Mouse (Mus musculus): Measurements from ENCODE around the gene Cct6b. TPM values are rescaled to one million over a fixed set of nuclear protein-coding genes. Genes with fewer than 3 reads are reported as not detected.
A peak's percentile ranks its signal among the peaks of the same experiment; 100 is the strongest.
"Not testable (repeated sequence)": the region's sequence is repeated elsewhere in the genome, so short reads cannot be mapped to it uniquely, and the experiment has no call there.

The Cct6b gene
- total RNA-seq, 4 experiments from 2014 or later = 0.22 to 0.34 (median 0.32) TPM; not detected in 1

DNA sequence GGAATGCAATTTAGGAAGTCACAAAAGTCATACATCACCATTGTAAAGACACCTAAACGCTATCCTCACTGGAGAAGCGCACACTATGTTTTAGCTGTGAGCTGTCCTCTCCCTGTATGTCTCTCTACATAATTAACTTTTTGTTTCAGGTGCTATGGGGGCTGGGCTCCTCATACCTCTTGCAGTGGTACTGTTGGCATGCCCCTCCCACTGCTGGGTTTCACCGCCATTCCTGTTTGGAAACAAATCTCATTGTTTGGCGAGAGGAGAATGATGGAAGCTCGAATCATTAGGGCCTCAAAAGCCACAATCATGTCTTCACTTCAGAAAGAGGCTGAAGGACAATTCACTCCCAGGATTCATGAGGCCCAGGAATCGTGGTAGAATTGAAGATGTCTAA lies 59.0 kb downstream of the Cct6b start:
- DNase-seq (ENCODE audit: low spot score in 2 of 2) = no peak

DNA sequence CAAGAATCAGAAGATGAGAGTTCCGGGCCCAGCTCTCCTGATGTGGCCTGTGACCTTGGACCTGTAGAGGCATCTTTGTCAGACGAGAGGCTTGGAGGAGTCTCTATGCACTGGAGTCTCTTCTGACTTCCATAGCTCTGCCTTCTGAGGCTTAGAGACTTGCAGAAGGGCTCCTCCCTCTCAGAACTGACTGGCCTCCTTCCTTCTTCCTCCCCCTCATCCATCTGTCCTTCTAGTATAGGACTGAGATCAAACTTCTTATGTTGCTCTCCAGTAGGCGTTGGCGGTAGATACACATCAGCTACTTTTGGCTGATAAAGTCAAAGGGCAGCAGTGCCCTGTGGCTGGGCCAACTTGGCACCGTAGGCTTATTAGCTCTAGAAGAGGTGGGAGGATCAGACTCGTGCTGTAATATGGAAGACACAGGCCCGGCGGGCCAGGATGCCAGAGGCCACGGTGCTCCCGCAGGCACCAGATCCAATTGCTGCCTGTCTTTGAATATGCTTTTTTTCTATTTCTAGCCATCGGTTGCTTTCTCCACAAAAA lies 64.2 kb downstream of the Cct6b start:
- DNase-seq (ENCODE audit: low spot score in 2 of 2) = no peak

DNA sequence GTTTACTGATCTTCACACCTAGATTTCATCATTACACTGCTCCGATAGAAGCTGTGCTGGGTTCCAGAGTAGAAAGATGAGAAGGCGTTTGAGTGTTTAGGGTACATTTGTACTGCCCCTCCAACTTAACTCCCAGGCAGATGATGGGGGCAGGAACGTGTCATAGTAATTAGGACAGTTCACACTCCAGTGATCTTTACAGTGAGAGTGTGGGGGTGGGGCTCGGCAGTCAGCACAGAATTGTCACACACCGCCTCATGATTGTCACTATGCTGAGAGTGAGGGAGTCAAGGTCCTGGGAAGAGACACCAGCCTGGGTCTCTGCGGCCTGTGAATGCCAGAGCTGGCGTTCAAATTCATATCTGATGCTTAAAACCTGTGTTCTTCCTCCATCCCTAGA lies 68.2 kb downstream of the Cct6b start:
- DNase-seq (ENCODE audit: low spot score in 2 of 2) = no peak

DNA sequence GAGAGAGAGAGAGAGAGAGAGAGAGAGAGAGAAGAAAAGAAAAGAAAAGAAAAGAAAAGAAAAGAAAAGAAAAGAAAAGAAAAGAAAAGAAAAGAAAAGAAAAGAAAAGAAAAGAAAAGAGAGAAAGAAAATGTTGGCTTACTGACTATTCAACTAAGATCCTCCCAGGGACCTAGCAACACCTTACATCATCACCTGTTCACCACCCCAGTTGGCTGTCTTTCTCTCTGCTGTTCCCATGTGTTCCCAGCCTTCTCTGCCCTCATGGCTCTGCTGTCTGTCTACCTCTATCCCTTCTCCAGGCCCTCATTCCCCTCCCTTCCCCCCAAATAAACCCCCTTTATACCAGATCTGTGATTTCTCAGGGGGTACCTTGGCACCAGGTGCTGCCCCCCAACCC lies 69.2 kb downstream of the Cct6b start:
- DNase-seq (ENCODE audit: low spot score in 2 of 2) = not testable (repeated sequence)

DNA sequence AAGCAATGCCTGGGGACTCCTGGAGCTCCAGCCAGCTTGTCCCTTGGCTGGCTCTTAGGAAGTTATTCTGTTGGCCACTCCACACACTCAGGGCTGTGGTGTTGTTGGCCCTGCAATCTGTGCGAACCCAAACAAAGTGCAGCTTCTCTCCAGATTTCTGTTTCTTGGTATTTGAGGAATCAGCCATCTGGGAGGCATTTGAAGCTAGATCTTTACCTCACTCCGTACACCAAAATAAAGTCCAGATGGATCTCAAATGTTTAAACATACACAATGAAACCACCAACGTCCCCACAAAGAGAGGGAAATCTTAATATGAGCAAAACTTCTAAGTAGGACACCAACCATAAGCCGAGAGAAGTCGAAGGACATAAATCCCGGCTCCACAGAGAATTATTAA lies 71.5 kb downstream of the Cct6b start:
- DNase-seq (ENCODE audit: low spot score in 2 of 2) = no peak

GRCm38 (mm10) chr11:82690476-82690875 lies 73.6 kb downstream of the Cct6b start:
- no peak for DNase-seq (ENCODE audit: low spot score in 2 of 2)

DNA sequence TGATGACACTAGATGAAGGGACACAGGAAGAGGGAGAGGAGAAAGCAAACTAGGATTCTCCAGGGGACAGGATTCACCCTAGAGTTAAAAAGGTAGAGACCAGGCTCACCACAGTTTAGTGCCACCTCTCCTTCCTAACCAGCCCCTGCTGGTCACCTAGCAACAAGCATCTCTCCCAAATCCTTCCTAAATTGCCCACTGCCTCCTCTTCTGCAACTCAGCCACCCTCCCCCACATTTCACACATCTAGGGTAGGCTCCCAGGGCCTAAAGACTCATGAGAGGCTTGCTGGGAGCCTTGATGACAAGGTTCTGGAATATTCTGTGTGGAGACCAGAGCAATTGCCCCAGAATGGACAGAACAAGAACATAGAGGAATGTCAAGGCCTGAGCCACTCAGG lies 76.5 kb downstream of the Cct6b start:
- no peak for DNase-seq (ENCODE audit: low spot score in 2 of 2)

DNA sequence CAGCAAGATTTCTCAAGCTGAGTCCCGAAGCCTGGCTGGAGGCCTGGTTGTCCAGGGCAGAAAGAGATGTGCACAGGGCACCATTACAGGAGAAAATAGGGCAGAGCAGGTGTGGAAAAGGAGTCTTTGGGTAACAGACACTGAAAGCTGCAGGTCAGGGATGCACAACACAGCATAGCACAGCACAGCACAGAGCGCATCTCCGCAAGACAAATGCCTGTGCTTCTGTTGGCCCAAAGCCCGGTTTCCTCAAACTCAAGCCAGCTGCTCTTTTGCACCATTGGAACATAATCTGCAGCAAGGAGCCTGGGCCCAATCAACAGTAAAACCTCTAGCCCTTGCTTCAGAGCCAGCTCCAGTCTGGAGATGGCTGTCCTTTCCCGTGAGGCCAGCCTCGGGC lies 79.4 kb downstream of the Cct6b start:
- peak; percentile 22 to 38 for DNase-seq (ENCODE audit: low spot score in 2 of 2)

GRCm38 (mm10) chr11:82683765-82684505 lies 80.2 kb downstream of the Cct6b start:
- DNase-seq (ENCODE audit: low spot score in 2 of 2) = peak in 1 of 2 experiments; percentile 9

- no peak for DNase-seq (ENCODE audit: low spot score in 2 of 2)
These were observed 85.6 kb downstream of the Cct6b start for GRCm38 (mm10) chr11:82678561-82678960.

Other genes with a start within 250 kb of the Cct6b start
- gene Zfp830, start within 50 bp of the Cct6b start, total RNA-seq (2022) = 10 to 100 TPM; 12.0 to 14.7 (median 13.7) TPM
- 10 to 100 TPM; 19.6 to 25.6 (median 21.3) TPM for gene Lig3, start 16.8 kb upstream of the Cct6b start, total RNA-seq (2022)
- gene Rffl, start 106.9 kb upstream of the Cct6b start, total RNA-seq (2022) = 1 to 10 TPM; 7.5 to 9.7 (median 8.8) TPM
- 1 to 10 TPM; 3.1 to 4.1 (median 3.6) TPM for gene Rad51d, start 126.3 kb upstream of the Cct6b start, total RNA-seq (2022)
- gene Fndc8, start 127.8 kb upstream of the Cct6b start, total RNA-seq (2022) = not detected
- gene Nle1, start 144.1 kb upstream of the Cct6b start, total RNA-seq (2022) = 10 to 100 TPM in 3 of 4 experiments, 1 to 10 TPM in 1; 9.0 to 12.9 (median 10.9) TPM
- 100 to 1,000 TPM; 184 to 219 (median 203) TPM for gene Unc45b, start 146.2 kb upstream of the Cct6b start, total RNA-seq (2022)
- gene Slfn5, start 187.0 kb upstream of the Cct6b start, total RNA-seq (2022) = 10 to 100 TPM; 10.1 to 16.3 (median 12.4) TPM
- gene Slfn9, start 227.5 kb upstream of the Cct6b start, total RNA-seq (2022) = under 1 TPM; 0.05 to 0.18 (median 0.09) TPM

Data from gastrocnemius, adult 8-10 months (tissue).